Mouse (Mus musculus): ENCODE data around the gene Slc5a3.

Gene Slc5a3

DNA sequence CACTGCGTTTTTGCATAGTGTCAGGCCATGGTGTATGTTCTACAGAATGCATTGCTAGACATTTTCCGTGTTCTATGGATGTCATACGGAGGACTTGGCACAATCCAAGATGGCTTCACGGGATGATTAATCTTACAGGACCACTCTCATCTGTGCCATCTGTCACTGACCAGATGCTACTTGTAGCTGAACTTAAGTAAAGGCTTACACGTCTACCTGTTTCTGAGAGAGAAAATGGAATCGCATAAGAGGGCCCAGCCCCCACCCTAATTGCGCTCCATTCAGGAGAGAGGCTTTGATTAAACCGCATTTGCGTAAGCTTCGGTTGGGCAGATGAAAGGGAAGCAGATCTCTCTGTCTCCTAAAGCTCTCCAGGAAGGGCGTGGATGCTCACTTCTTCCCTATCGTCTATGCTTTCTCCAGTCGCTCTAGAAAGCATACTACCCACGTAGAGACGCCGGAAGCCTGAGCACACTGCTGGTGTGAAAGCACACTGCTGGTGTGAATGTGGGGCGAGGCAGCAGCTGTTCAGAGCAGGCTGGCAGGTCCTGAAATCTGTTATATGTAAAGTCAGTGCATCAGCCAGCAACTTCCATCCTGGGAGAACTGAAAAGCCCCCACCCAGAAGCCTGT lies 62.9 kb downstream of the Slc5a3 start:
- DNase-seq (ENCODE audit: low spot score in 2 of 2), result no peak

GRCm38 (mm10) chr16:92127226-92127625 lies 69.1 kb downstream of the Slc5a3 start:
- no peak for DNase-seq (ENCODE audit: low spot score in 2 of 2)

- no peak for DNase-seq (ENCODE audit: low spot score in 2 of 2)
Measured at GRCm38 (mm10) chr16:92127666-92128065, 69.5 kb downstream of the Slc5a3 start.

DNA sequence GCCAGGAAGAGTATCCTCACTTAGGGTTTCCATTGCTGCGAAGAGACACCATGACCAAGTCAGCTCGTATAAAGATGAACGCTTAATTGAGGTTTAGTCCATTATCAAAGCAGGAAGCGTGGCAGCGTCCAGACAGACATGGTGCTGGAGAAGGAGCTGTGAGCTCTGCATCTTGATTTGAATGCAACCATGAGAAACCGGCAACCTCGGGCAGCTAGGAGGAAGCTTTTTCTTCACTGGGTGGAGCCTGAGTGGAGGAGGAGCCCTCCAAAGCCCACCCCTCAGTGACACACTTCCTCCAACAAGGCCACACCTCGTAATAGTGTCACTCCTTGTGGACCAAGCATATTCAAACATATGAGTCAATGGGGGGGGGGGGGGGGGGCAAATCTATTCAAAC lies 71.7 kb downstream of the Slc5a3 start:
- no peak for DNase-seq (ENCODE audit: low spot score in 2 of 2)

DNA sequence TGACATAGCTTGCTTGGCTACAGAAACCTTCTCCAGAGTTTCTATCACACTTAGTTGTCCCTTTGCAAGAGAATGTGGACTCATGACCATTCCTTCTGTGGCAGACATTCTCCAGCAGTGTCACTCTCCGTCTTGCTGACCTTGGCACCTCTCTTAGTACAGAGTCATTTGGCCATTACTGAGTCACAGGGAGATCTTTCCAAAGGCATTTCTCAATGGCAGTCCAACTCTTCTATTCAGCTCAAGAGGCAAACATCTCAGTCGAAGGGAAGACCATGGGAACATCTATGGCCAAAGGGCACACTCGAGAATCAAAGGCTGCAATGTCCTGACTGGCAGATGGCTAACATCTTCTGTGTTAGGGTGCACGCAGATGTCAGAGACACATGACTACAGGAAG lies 74.4 kb downstream of the Slc5a3 start:
- no peak for DNase-seq (ENCODE audit: low spot score in 2 of 2)

DNA sequence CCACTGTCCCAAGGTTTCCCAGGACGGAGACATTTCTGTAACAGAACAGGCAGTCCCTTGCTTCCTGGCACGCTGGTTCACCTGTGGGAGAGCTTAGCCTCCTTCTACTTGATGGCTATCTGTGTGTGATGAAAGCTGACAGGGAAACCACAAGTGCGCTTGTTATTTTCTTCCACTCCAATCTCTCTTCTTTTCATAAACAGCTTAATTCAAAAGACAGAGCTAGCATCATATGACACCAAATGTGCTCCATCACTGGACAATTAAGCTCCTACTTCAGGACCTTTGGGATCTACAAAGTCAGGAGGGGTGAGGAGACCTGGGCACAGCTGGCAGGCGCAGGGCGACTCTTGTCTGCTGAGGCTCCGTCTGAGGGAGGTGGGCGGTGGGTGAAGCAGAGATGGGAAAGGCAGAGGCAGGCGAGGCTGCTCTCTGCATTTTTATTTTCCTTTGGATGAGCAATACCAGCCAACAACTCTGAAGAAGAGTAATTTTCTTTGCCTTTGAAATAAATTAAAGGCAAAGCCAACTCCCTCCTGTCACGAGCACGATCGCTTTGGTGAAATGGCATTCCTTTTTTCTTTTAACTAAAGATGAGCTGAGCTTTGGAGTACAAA lies 76.1 kb downstream of the Slc5a3 start:
- no peak for DNase-seq (ENCODE audit: low spot score in 2 of 2)

DNA sequence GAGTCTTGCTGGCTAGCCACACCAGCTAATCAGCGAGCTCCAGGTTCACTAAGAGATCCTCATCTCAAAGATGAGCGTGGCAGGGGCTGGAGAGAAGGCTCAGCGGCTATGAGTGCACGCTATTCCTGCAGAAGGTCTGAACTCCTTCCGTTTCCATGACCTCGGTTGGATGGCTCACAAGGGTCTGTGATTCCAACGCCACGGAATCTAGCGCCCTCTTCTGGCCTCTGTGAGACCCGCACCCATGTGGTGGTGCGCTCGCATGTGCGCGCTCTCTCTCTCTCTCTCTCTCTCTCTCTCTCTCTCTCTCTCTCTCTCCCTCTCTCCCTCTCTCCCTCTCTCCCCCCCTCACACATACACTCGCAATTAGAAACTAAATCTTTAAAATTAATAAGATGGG lies 78.2 kb downstream of the Slc5a3 start:
- DNase-seq (ENCODE audit: low spot score in 2 of 2), result no peak
